Mouse (Mus musculus) cerebellum, adult 18-20 months (tissue): ENCODE data around the gene Fgd5.
A peak's percentile ranks its signal among the peaks of the same experiment; 100 is the strongest.
"Not testable (repeated sequence)": the region's sequence is repeated elsewhere in the genome, so short reads cannot be mapped to it uniquely, and the experiment has no call there.

Experiments
- DNase-seq, 2 experiments: peaks; one replicate each; pipeline ENCODE4 v3.0.0; 2021

Gene Fgd5

GRCm38 (mm10) chr6:91978371-91979300 lies at the start of gene Fgd5:
TSS of gene Fgd5 (plus strand) at chr6:91978878.
- DNase-seq = no peak

GRCm38 (mm10) chr6:91931231-91931630 lies 47.4 kb upstream of the Fgd5 start:
- no peak for DNase-seq

- no peak for DNase-seq
These were observed 40.2 kb upstream of the Fgd5 start for GRCm38 (mm10) chr6:91938491-91938890.

- DNase-seq = peak in 1 of 2 experiments; percentile 6
These were observed 30.3 kb upstream of the Fgd5 start for GRCm38 (mm10) chr6:91948426-91948825.

GRCm38 (mm10) chr6:91958015-91958414 lies 20.7 kb upstream of the Fgd5 start:
- not testable (repeated sequence) for DNase-seq

- no peak for DNase-seq
These were observed 18.5 kb upstream of the Fgd5 start for GRCm38 (mm10) chr6:91960028-91960811.

- no peak for DNase-seq
These were observed 15.2 kb upstream of the Fgd5 start for GRCm38 (mm10) chr6:91963429-91963828.

- DNase-seq = no peak
These were observed 13.6 kb upstream of the Fgd5 start for GRCm38 (mm10) chr6:91965060-91965459.

GRCm38 (mm10) chr6:91966006-91966405 lies 12.7 kb upstream of the Fgd5 start:
- no peak for DNase-seq

- DNase-seq = no peak
These were observed 6.5 kb upstream of the Fgd5 start for GRCm38 (mm10) chr6:91972201-91972646.

GRCm38 (mm10) chr6:91973972-91974371 lies 4.7 kb upstream of the Fgd5 start:
- DNase-seq = no peak

- DNase-seq = no peak
These were observed 771 bp downstream of the Fgd5 start for GRCm38 (mm10) chr6:91979301-91979996.

- no peak for DNase-seq
These were observed 1.3 kb downstream of the Fgd5 start for GRCm38 (mm10) chr6:91980011-91980410.

- DNase-seq = peak; percentile 31 to 42
These were observed 11.4 kb downstream of the Fgd5 start for GRCm38 (mm10) chr6:91990101-91990500.

GRCm38 (mm10) chr6:91992823-91993222 lies 14.1 kb downstream of the Fgd5 start:
- DNase-seq = no peak

GRCm38 (mm10) chr6:91993795-91994505 lies 15.3 kb downstream of the Fgd5 start:
- DNase-seq = no peak

- no peak for DNase-seq
These were observed 17.4 kb downstream of the Fgd5 start for GRCm38 (mm10) chr6:91996072-91996471.

- DNase-seq = no peak
These were observed 24.0 kb downstream of the Fgd5 start for GRCm38 (mm10) chr6:92002558-92003285.

GRCm38 (mm10) chr6:92003646-92004045 lies 25.0 kb downstream of the Fgd5 start:
- DNase-seq = no peak

GRCm38 (mm10) chr6:92004137-92004805 lies 25.6 kb downstream of the Fgd5 start:
- no peak for DNase-seq

- no peak for DNase-seq
These were observed 26.1 kb downstream of the Fgd5 start for GRCm38 (mm10) chr6:92004806-92005205.
